Mouse (Mus musculus): ENCODE results near the gene Cyp17a1. TPM values are rescaled to one million over a fixed set of nuclear protein-coding genes. Genes with fewer than 3 reads are reported as not detected.

The Cyp17a1 gene
- polyA plus RNA-seq, 1 experiment from 2014 or later: not detected

- no peak overlapping the region for H3K4me2 ChIP-seq (replicated peaks)
- ATAC-seq: no peak
- H3K9me3 ChIP-seq: no peaks in the 10 kb centered on the region
- no peaks in the 10 kb centered on the region for H3K4me1 ChIP-seq (replicated peaks)
- no peak overlapping the region for H3K4me3 ChIP-seq (replicated peaks)
- no peaks in the 10 kb centered on the region for H3K27me3 ChIP-seq (replicated peaks)
- H3K9ac ChIP-seq: no peak overlapping the region
- no peak overlapping the region for H3K27ac ChIP-seq
- WGBS: 95% methylated on average over 7 of the region's 7 CpGs
- H3K36me3 ChIP-seq: no peaks in the 10 kb centered on the region
Measured at GRCm38 (mm10) chr19:46696943-46697342, 24.0 kb upstream of the Cyp17a1 start.

GRCm38 (mm10) chr19:46696482-46696881 is 23.5 kb upstream of the Cyp17a1 start:
- H3K27me3 ChIP-seq (replicated peaks): no peaks in the 10 kb centered on the region
- no peak for ATAC-seq
- no peak overlapping the region for H3K4me3 ChIP-seq (replicated peaks)
- H3K9ac ChIP-seq: no peak overlapping the region
- no peaks in the 10 kb centered on the region for H3K9me3 ChIP-seq
- no peaks in the 10 kb centered on the region for H3K4me1 ChIP-seq (replicated peaks)
- no peaks in the 10 kb centered on the region for H3K36me3 ChIP-seq
- no peak overlapping the region for H3K4me2 ChIP-seq (replicated peaks)
- no peak overlapping the region for H3K27ac ChIP-seq
- WGBS: 94% methylated on average over 8 of the region's 8 CpGs

- H3K4me3 ChIP-seq (replicated peaks): no peak overlapping the region
- WGBS: 89% methylated on average over 4 of the region's 4 CpGs
- no peak overlapping the region for H3K9ac ChIP-seq
- no peak for ATAC-seq
- H3K36me3 ChIP-seq: no peaks in the 10 kb centered on the region
- H3K4me2 ChIP-seq (replicated peaks): no peak overlapping the region
- no peak overlapping the region for H3K27ac ChIP-seq
- no peaks in the 10 kb centered on the region for H3K9me3 ChIP-seq
- no peaks in the 10 kb centered on the region for H3K27me3 ChIP-seq (replicated peaks)
- no peaks in the 10 kb centered on the region for H3K4me1 ChIP-seq (replicated peaks)
Measured at GRCm38 (mm10) chr19:46693146-46693545, 20.2 kb upstream of the Cyp17a1 start.

GRCm38 (mm10) chr19:46691078-46691477 is 18.1 kb upstream of the Cyp17a1 start:
- H3K9me3 ChIP-seq: no peaks in the 10 kb centered on the region
- H3K9ac ChIP-seq: no peak overlapping the region
- no peaks in the 10 kb centered on the region for H3K27me3 ChIP-seq (replicated peaks)
- no peak overlapping the region for H3K4me3 ChIP-seq (replicated peaks)
- no peak overlapping the region for H3K27ac ChIP-seq
- no peaks in the 10 kb centered on the region for H3K36me3 ChIP-seq
- no peaks in the 10 kb centered on the region for H3K4me1 ChIP-seq (replicated peaks)
- 75% methylated on average over 2 of the region's 2 CpGs for WGBS
- no peak for ATAC-seq
- no peak overlapping the region for H3K4me2 ChIP-seq (replicated peaks)

- H3K36me3 ChIP-seq: no peaks in the 10 kb centered on the region
- H3K9me3 ChIP-seq: no peaks in the 10 kb centered on the region
- H3K4me3 ChIP-seq (replicated peaks): peak overlapping the region; percentile 74
- peak overlapping the region; percentile 69 for H3K4me2 ChIP-seq (replicated peaks)
- H3K27ac ChIP-seq: 0 out of 2 replicates have a peak overlapping the region, but pooled peaks have one; percentile 76
- peak; percentile 18; the same call in 1 of the 2 replicates for ATAC-seq
- H3K4me1 ChIP-seq (replicated peaks): no peaks in the 10 kb centered on the region
- no peaks in the 10 kb centered on the region for H3K27me3 ChIP-seq (replicated peaks)
- H3K9ac ChIP-seq: peak overlapping the region; percentile 84
- WGBS: 74% methylated on average over 11 of the region's 11 CpGs
Measured at GRCm38 (mm10) chr19:46690387-46690786, 17.4 kb upstream of the Cyp17a1 start.

GRCm38 (mm10) chr19:46689460-46690372 is 16.7 kb upstream of the Cyp17a1 start, which contains the start of gene Borcs7:
Gene Borcs7, plus strand, starts transcription at chr19:46689906.
- peak within 1 kb of the TSS; percentile 76 for H3K27ac ChIP-seq
- H3K4me1 ChIP-seq (replicated peaks): no peaks in the 10 kb centered on the region
- no peaks in the 10 kb centered on the region for H3K27me3 ChIP-seq (replicated peaks)
- ATAC-seq: peak; percentile 96
- H3K36me3 ChIP-seq: no peaks in the 10 kb centered on the region
- WGBS: 3% methylated on average over 44 of the region's 44 CpGs
- H3K9ac ChIP-seq: peak within 1 kb of the TSS; percentile 84
- no peaks in the 10 kb centered on the region for H3K9me3 ChIP-seq
- H3K4me2 ChIP-seq (replicated peaks): peak within 1 kb of the TSS; percentile 69
- peak within 1 kb of the TSS; percentile 74 for H3K4me3 ChIP-seq (replicated peaks)

- H3K27ac ChIP-seq: peak overlapping the region; percentile 41; the same call in 1 of the 2 replicates
- H3K36me3 ChIP-seq: no peaks in the 10 kb centered on the region
- H3K27me3 ChIP-seq (replicated peaks): no peaks in the 10 kb centered on the region
- no peaks in the 10 kb centered on the region for H3K9me3 ChIP-seq
- 45% methylated on average over 12 of the region's 12 CpGs for WGBS
- peak; percentile 95 for ATAC-seq
- H3K4me2 ChIP-seq (replicated peaks): peak overlapping the region; percentile 36
- H3K4me1 ChIP-seq (replicated peaks): 0 out of 2 replicates have a peak, but pooled peaks cover 3% of the 10 kb centered on the region
- no peak overlapping the region for H3K9ac ChIP-seq
- no peak overlapping the region; the same call in 1 of the 2 replicates for H3K4me3 ChIP-seq (replicated peaks)
Measured at GRCm38 (mm10) chr19:46679720-46680383, 6.9 kb upstream of the Cyp17a1 start.

- H3K4me1 ChIP-seq (replicated peaks): 0 out of 2 replicates have a peak, but pooled peaks cover 3% of the 10 kb centered on the region
- WGBS: 76% methylated on average over 3 of the region's 3 CpGs
- no peak overlapping the region for H3K27ac ChIP-seq
- no peaks in the 10 kb centered on the region; the same call in 1 of the 2 replicates for H3K27me3 ChIP-seq (replicated peaks)
- no peaks in the 10 kb centered on the region for H3K36me3 ChIP-seq
- ATAC-seq: no peak
- no peaks in the 10 kb centered on the region for H3K9me3 ChIP-seq
- H3K9ac ChIP-seq: no peak overlapping the region
- H3K4me3 ChIP-seq (replicated peaks): no peak overlapping the region
- no peak overlapping the region for H3K4me2 ChIP-seq (replicated peaks)
Measured at GRCm38 (mm10) chr19:46675641-46676040, 2.7 kb upstream of the Cyp17a1 start.

- ATAC-seq: peak; percentile 82
- no peaks in the 10 kb centered on the region for H3K4me1 ChIP-seq (replicated peaks)
- H3K36me3 ChIP-seq: no peaks in the 10 kb centered on the region
- H3K9ac ChIP-seq: no peak overlapping the region
- H3K4me3 ChIP-seq (replicated peaks): no peak overlapping the region
- no peaks in the 10 kb centered on the region; the same call in 1 of the 2 replicates for H3K27me3 ChIP-seq (replicated peaks)
- 33% methylated on average over 13 of the region's 13 CpGs for WGBS
- H3K27ac ChIP-seq: no peak overlapping the region
- no peaks in the 10 kb centered on the region for H3K9me3 ChIP-seq
- H3K4me2 ChIP-seq (replicated peaks): no peak overlapping the region
Measured at GRCm38 (mm10) chr19:46670691-46671090, 2.3 kb downstream of the Cyp17a1 start.

GRCm38 (mm10) chr19:46669802-46670201 is 3.2 kb downstream of the Cyp17a1 start:
- Histone ChIP-seq H3K27me3 (replicated peaks) (no peaks in the 10 kb centered on the region; the same call in 1 of the 2 replicates), H3K9ac (no peak overlapping the region), H3K4me1 (replicated peaks) (no peaks in the 10 kb centered on the region), H3K4me2 (replicated peaks) (no peak overlapping the region), H3K36me3 (no peaks in the 10 kb centered on the region), H3K9me3 (no peaks in the 10 kb centered on the region), H3K27ac (no peak overlapping the region), H3K4me3 (replicated peaks) (no peak overlapping the region)
- 69% methylated on average over 5 of the region's 5 CpGs for WGBS
- ATAC-seq: no peak

- H3K27me3 ChIP-seq (replicated peaks): no peaks in the 10 kb centered on the region; the same call in 1 of the 2 replicates
- no peaks in the 10 kb centered on the region for H3K9me3 ChIP-seq
- ATAC-seq: no peak
- 80% methylated on average over 10 of the region's 10 CpGs for WGBS
- no peak overlapping the region for H3K27ac ChIP-seq
- H3K36me3 ChIP-seq: no peaks in the 10 kb centered on the region
- no peak overlapping the region for H3K9ac ChIP-seq
- H3K4me2 ChIP-seq (replicated peaks): no peak overlapping the region
- H3K4me1 ChIP-seq (replicated peaks): no peaks in the 10 kb centered on the region
- H3K4me3 ChIP-seq (replicated peaks): no peak overlapping the region
Measured at GRCm38 (mm10) chr19:46668263-46668662, 4.7 kb downstream of the Cyp17a1 start.

GRCm38 (mm10) chr19:46667300-46667699 is 5.7 kb downstream of the Cyp17a1 start:
- Histone ChIP-seq H3K9ac (no peak overlapping the region), H3K27me3 (replicated peaks) (no peaks in the 10 kb centered on the region; the same call in 1 of the 2 replicates), H3K36me3 (no peaks in the 10 kb centered on the region), H3K4me1 (replicated peaks) (no peaks in the 10 kb centered on the region), H3K27ac (no peak overlapping the region), H3K4me2 (replicated peaks) (no peak overlapping the region), H3K4me3 (replicated peaks) (no peak overlapping the region), H3K9me3 (no peaks in the 10 kb centered on the region)
- no peak for ATAC-seq
- WGBS: 55% methylated on average over 11 of the region's 11 CpGs

Data from intestine, embryonic 15.5 days (tissue).